Mouse (Mus musculus) liver, postnatal 0 days (tissue): Measurements from ENCODE around the gene Farsa.

Experiments used
- CTCF ChIP-seq: sonication (generic); IDR thresholded peaks from 2 replicates; pipeline ENCODE4 v1.5.1; 2016; ENCODE audit warnings: antibody characterized with exemption, low read depth
- EP300 ChIP-seq: IDR thresholded peaks from 2 replicates; pipeline ENCODE4 v1.6.1; 2016; ENCODE audit warnings: antibody characterized with exemption, low read depth, mild to moderate bottlenecking

DNA sequence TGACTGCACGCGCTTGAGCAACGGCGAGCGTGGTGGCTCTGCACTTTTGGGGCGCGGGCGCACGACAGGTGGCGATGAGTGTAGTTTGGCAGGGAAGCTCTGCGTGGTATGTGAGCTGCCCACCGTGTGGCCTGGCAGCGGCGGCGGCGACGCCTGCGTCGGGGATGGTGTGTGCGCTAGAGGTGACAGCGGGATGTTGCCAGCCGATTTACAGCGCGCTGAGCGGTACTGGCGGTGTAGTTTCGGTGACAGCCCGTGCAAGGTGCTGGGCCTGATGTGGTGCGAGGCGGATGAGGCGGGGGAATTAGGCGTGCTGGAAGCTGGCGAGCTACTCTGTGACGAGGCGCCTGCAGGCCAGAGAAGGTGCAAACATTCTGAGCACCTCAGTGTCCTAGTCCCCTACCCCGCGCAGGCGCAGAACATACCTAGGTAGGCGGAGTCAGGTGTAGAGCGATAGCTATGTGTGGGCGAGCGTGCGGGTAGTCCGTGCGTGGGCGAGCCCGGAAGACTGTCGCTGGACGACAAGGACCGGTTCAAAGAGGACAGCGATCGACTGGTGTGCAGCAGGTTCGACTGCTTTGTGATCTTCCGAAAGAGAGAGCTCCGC, 56.2 kb downstream of the Farsa start:
- TF ChIP-seq CTCF, result no peak
- TF ChIP-seq EP300, result no peak
